Mouse (Mus musculus) intestine, embryonic 15.5 days (tissue): Measurements from ENCODE around the gene Lysmd2. TPM values are rescaled to one million over a fixed set of nuclear protein-coding genes. Genes with fewer than 3 reads are reported as not detected.
A peak's percentile ranks its signal among the peaks of the same experiment; 100 is the strongest.

Source experiments
- ATAC-seq: fragments of 200-750 bp; cut with Nextera tagmentation; 2 replicates; pipeline ENCODE4 v1.8.0; 2017; ENCODE audit warnings: moderate TSS enrichment, moderate library complexity
- H3K27ac ChIP-seq: fragments of 300-500 bp; sonication (generic); 2 replicates; pipeline ENCODE4 v1.5.1; 2015; ENCODE audit warnings: mild to moderate bottlenecking, inconsistent platforms
- H3K27me3 ChIP-seq: fragments of 300-500 bp; sonication (generic); replicated peaks from 2 replicates; pipeline ENCODE4 v1.6.1; 2015; ENCODE audit warnings: inconsistent platforms
- H3K36me3 ChIP-seq: fragments of 300-500 bp; sonication (generic); 2 replicates; pipeline ENCODE4 v1.6.1; 2015; ENCODE audit warnings: inconsistent platforms
- H3K4me1 ChIP-seq: fragments of 300-500 bp; sonication (generic); replicated peaks from 2 replicates; pipeline ENCODE4 v1.6.1; 2015; ENCODE audit warnings: inconsistent platforms
- H3K4me2 ChIP-seq: fragments of 300-500 bp; sonication (generic); replicated peaks from 2 replicates; pipeline ENCODE4 v1.6.1; 2015; ENCODE audit warnings: mild to moderate bottlenecking, inconsistent platforms
- H3K4me3 ChIP-seq: fragments of 300-500 bp; sonication (generic); replicated peaks from 2 replicates; pipeline ENCODE4 v1.5.1; 2015; ENCODE audit warnings: inconsistent platforms
- H3K9ac ChIP-seq: fragments of 300-500 bp; sonication (generic); 2 replicates; pipeline ENCODE4 v1.6.1; 2015; ENCODE audit warnings: inconsistent platforms
- H3K9me3 ChIP-seq: fragments of 300-500 bp; sonication (generic); 2 replicates; pipeline ENCODE4 v1.6.1; 2016; ENCODE audit warnings: inconsistent platforms
- WGBS: fragments of 180-500 bp; shearing (Covaris S2); methylation state at CpG from one replicate; pipeline ENCODE4 v1.1.7; 2015; 5-methylcytosine and 5-hydroxymethylcytosine counted together
- polyA plus RNA-seq: library from polyadenylated mRNA; unstranded; fragments of >200 nt; fragmentation: Nextera tagmentation; extraction: Ambion mirVana; gene quantifications from 2 replicates; pipeline ENCODE4 v1.2.1, GENCODE M21; 2015

Gene Lysmd2
- 19.4 and 20.1 TPM in 2 replicates for polyA plus RNA-seq

GRCm38 (mm10) chr9:75625556-75626307 lies at the start of gene Lysmd2:
Gene Lysmd2 (plus strand): TSS chr9:75625741.
- peak within 1 kb of the TSS; percentile 90 for H3K4me2 ChIP-seq
- H3K36me3 ChIP-seq = no peaks in the 10 kb centered on the region
- H3K9me3 ChIP-seq = no peaks in the 10 kb centered on the region
- peak; percentile 95 for ATAC-seq
- WGBS = under 1% methylated on average over 93 of the region's 94 CpGs
- peak within 1 kb of the TSS; percentile 82 for H3K9ac ChIP-seq
- peak within 1 kb of the TSS; percentile 69 for H3K4me3 ChIP-seq
- H3K4me1 ChIP-seq = 0 out of 2 replicates have a peak, but pooled peaks cover 7% of the 10 kb centered on the region
- H3K27ac ChIP-seq = peak within 1 kb of the TSS; percentile 69
- H3K27me3 ChIP-seq = no peaks in the 10 kb centered on the region

- no peak overlapping the region for H3K27ac ChIP-seq
- H3K4me3 ChIP-seq = no peak overlapping the region
- no peaks in the 10 kb centered on the region for H3K27me3 ChIP-seq
- H3K9me3 ChIP-seq = no peaks in the 10 kb centered on the region
- no peaks in the 10 kb centered on the region for H3K36me3 ChIP-seq
- no peak overlapping the region for H3K9ac ChIP-seq
- no peaks in the 10 kb centered on the region for H3K4me1 ChIP-seq
- H3K4me2 ChIP-seq = no peak overlapping the region
- no peak for ATAC-seq
- WGBS = 91% methylated on average over 6 of the region's 6 CpGs
Observed at GRCm38 (mm10) chr9:75579321-75579720, 46.2 kb upstream of the Lysmd2 start.

GRCm38 (mm10) chr9:75581694-75582350 lies 43.7 kb upstream of the Lysmd2 start:
- Histone ChIP-seq H3K9me3 (no peaks in the 10 kb centered on the region), H3K4me1 (no peaks in the 10 kb centered on the region), H3K27ac (no peak overlapping the region), H3K9ac (no peak overlapping the region), H3K27me3 (no peaks in the 10 kb centered on the region), H3K4me2 (no peak overlapping the region), H3K36me3 (no peaks in the 10 kb centered on the region), H3K4me3 (no peak overlapping the region)
- 47% methylated on average over 7 of the region's 7 CpGs for WGBS
- no peak for ATAC-seq

GRCm38 (mm10) chr9:75589850-75590790 lies 35.4 kb upstream of the Lysmd2 start:
- Histone ChIP-seq H3K9ac (no peak overlapping the region), H3K36me3 (no peaks in the 10 kb centered on the region), H3K27me3 (no peaks in the 10 kb centered on the region), H3K4me3 (no peak overlapping the region), H3K4me2 (no peak overlapping the region), H3K27ac (no peak overlapping the region), H3K4me1 (0 out of 2 replicates have a peak, but pooled peaks cover 2% of the 10 kb centered on the region), H3K9me3 (no peaks in the 10 kb centered on the region)
- ATAC-seq = peak; percentile 84
- WGBS = 71% methylated on average over 15 of the region's 15 CpGs

- no peak for ATAC-seq
- Histone ChIP-seq H3K36me3 (no peaks in the 10 kb centered on the region), H3K4me2 (no peak overlapping the region), H3K9me3 (no peaks in the 10 kb centered on the region), H3K9ac (no peak overlapping the region), H3K27ac (no peak overlapping the region), H3K4me3 (no peak overlapping the region), H3K4me1 (0 out of 2 replicates have a peak, but pooled peaks cover 2% of the 10 kb centered on the region), H3K27me3 (no peaks in the 10 kb centered on the region)
- WGBS = 83% methylated on average over 5 of the region's 5 CpGs
Observed at GRCm38 (mm10) chr9:75593481-75593880, 32.1 kb upstream of the Lysmd2 start.

- Histone ChIP-seq H3K4me2 (no peak overlapping the region), H3K36me3 (no peaks in the 10 kb centered on the region), H3K27me3 (no peaks in the 10 kb centered on the region), H3K4me3 (no peak overlapping the region), H3K9ac (no peak overlapping the region), H3K9me3 (no peaks in the 10 kb centered on the region), H3K4me1 (0 out of 2 replicates have a peak, but pooled peaks cover 4% of the 10 kb centered on the region), H3K27ac (no peak overlapping the region)
- ATAC-seq = no peak
- 88% methylated on average over 13 of the region's 13 CpGs for WGBS
Observed at GRCm38 (mm10) chr9:75597036-75597435, 28.5 kb upstream of the Lysmd2 start.

- H3K27ac ChIP-seq = no peak overlapping the region
- H3K4me3 ChIP-seq = no peak overlapping the region
- no peak for ATAC-seq
- WGBS = 93% methylated on average over 4 of the region's 4 CpGs
- no peaks in the 10 kb centered on the region for H3K27me3 ChIP-seq
- no peak overlapping the region for H3K4me2 ChIP-seq
- H3K4me1 ChIP-seq = 0 out of 2 replicates have a peak, but pooled peaks cover 4% of the 10 kb centered on the region
- no peak overlapping the region for H3K9ac ChIP-seq
- H3K9me3 ChIP-seq = no peaks in the 10 kb centered on the region
- H3K36me3 ChIP-seq = no peaks in the 10 kb centered on the region
Observed at GRCm38 (mm10) chr9:75597596-75597995, 27.9 kb upstream of the Lysmd2 start.

- H3K4me2 ChIP-seq = no peak overlapping the region
Observed at GRCm38 (mm10) chr9:75599191-75599841, 26.2 kb upstream of the Lysmd2 start.

GRCm38 (mm10) chr9:75600166-75600934 lies 25.2 kb upstream of the Lysmd2 start:
- H3K27me3 ChIP-seq = no peaks in the 10 kb centered on the region
- H3K4me3 ChIP-seq = no peak overlapping the region
- H3K4me2 ChIP-seq = no peak overlapping the region
- no peak overlapping the region for H3K27ac ChIP-seq
- H3K9ac ChIP-seq = no peak overlapping the region
- no peak for ATAC-seq
- no peaks in the 10 kb centered on the region for H3K9me3 ChIP-seq
- no peaks in the 10 kb centered on the region for H3K36me3 ChIP-seq
- WGBS = 68% methylated on average over 7 of the region's 7 CpGs
- H3K4me1 ChIP-seq = 0 out of 2 replicates have a peak, but pooled peaks cover 4% of the 10 kb centered on the region

More at GRCm38 (mm10) chr9:75599191-75599841, 26.2 kb upstream of the Lysmd2 start:
- H3K4me3 ChIP-seq = no peak overlapping the region
- ATAC-seq = peak; percentile 49; the same call in 1 of the 2 replicates
- no peaks in the 10 kb centered on the region for H3K9me3 ChIP-seq
- 40% methylated on average over 5 of the region's 5 CpGs for WGBS
- H3K9ac ChIP-seq = no peak overlapping the region
- no peaks in the 10 kb centered on the region for H3K27me3 ChIP-seq
- H3K36me3 ChIP-seq = no peaks in the 10 kb centered on the region
- no peak overlapping the region for H3K27ac ChIP-seq
- 0 out of 2 replicates have a peak, but pooled peaks cover 4% of the 10 kb centered on the region for H3K4me1 ChIP-seq

- H3K4me3 ChIP-seq = no peak overlapping the region
- no peak overlapping the region for H3K9ac ChIP-seq
- no peaks in the 10 kb centered on the region for H3K27me3 ChIP-seq
- H3K36me3 ChIP-seq = no peaks in the 10 kb centered on the region
- WGBS = 29% methylated on average over 12 of the region's 12 CpGs
- 0 out of 2 replicates have a peak, but pooled peaks cover 4% of the 10 kb centered on the region for H3K4me1 ChIP-seq
- no peak for ATAC-seq
- H3K9me3 ChIP-seq = no peaks in the 10 kb centered on the region
- no peak overlapping the region for H3K27ac ChIP-seq
- peak overlapping the region; percentile 45 for H3K4me2 ChIP-seq
Observed at GRCm38 (mm10) chr9:75601510-75601909, 24.0 kb upstream of the Lysmd2 start.

- Histone ChIP-seq H3K4me3 (no peak overlapping the region), H3K9me3 (no peaks in the 10 kb centered on the region), H3K27ac (no peak overlapping the region), H3K36me3 (no peaks in the 10 kb centered on the region), H3K4me2 (no peak overlapping the region), H3K27me3 (no peaks in the 10 kb centered on the region; the same call in 1 of the 2 replicates), H3K4me1 (no peaks in the 10 kb centered on the region), H3K9ac (no peak overlapping the region)
- WGBS = 90% methylated on average over 4 of the region's 4 CpGs
- no peak for ATAC-seq
Observed at GRCm38 (mm10) chr9:75607496-75607895, 18.0 kb upstream of the Lysmd2 start.
